Mouse (Mus musculus) G1E-ER4 (cell line): ENCODE measurements around the gene Tdrd9. TPM values are rescaled to one million over a fixed set of nuclear protein-coding genes. Genes with fewer than 3 reads are reported as not detected.

ENCODE experiments used
- GATA1 ChIP-seq: IDR thresholded peaks from one replicate; pipeline ENCODE4 v1.8.0; 2012; ENCODE audit warnings: low read length, inconsistent platforms
- polyA plus RNA-seq: library from polyadenylated mRNA; stranded (reverse); fragments of >175 nt; gene quantifications from 2 replicates; pipeline ENCODE4 v1.2.3, GENCODE M21; 2012

Gene Tdrd9
- polyA plus RNA-seq, 1 experiment, result not detected

GRCm38 (mm10) chr12:112108696-112109445 lies 137.5 kb downstream of the Tdrd9 start:
- no peak for TF ChIP-seq GATA1

- no peak for TF ChIP-seq GATA1
Observed at GRCm38 (mm10) chr12:112109701-112110100, 138.3 kb downstream of the Tdrd9 start.

- TF ChIP-seq GATA1, result no peak
Observed at GRCm38 (mm10) chr12:112111323-112111722, 140.0 kb downstream of the Tdrd9 start.

GRCm38 (mm10) chr12:112112235-112112634 lies 140.9 kb downstream of the Tdrd9 start:
- TF ChIP-seq GATA1, result no peak

GRCm38 (mm10) chr12:112112686-112113396 lies 141.5 kb downstream of the Tdrd9 start:
- no peak for TF ChIP-seq GATA1

- TF ChIP-seq GATA1, result no peak
Observed at GRCm38 (mm10) chr12:112113710-112114109, 142.4 kb downstream of the Tdrd9 start.

GRCm38 (mm10) chr12:112117006-112117405 lies 145.6 kb downstream of the Tdrd9 start:
- TF ChIP-seq GATA1, result no peak

GRCm38 (mm10) chr12:112117649-112118048 lies 146.3 kb downstream of the Tdrd9 start:
- no peak for TF ChIP-seq GATA1

Other genes with a start within 250 kb of the Tdrd9 start
- gene Klc1, start 212.7 kb upstream of the Tdrd9 start, polyA plus RNA-seq, result 47.5 and 47.6 TPM in 2 replicates
- gene Xrcc3, start 157.7 kb upstream of the Tdrd9 start, polyA plus RNA-seq, result 8.4 and 14.8 TPM in 2 replicates
- 11.6 and 11.8 TPM in 2 replicates for gene Zfyve21, start 157.4 kb upstream of the Tdrd9 start, polyA plus RNA-seq
- gene Ppp1r13b, start 63.4 kb upstream of the Tdrd9 start, polyA plus RNA-seq, result 20.6 and 21.5 TPM in 2 replicates
- gene Atp5mpl, start 4.6 kb upstream of the Tdrd9 start, polyA plus RNA-seq, result 15.0 and 21.8 TPM in 2 replicates
- not detected in 2 replicates for gene Rd3l, start 9.8 kb downstream of the Tdrd9 start, polyA plus RNA-seq
- gene Aspg, start 135.1 kb downstream of the Tdrd9 start, polyA plus RNA-seq, result not detected in 2 replicates
- not detected in 2 replicates for gene Kif26a, start 174.6 kb downstream of the Tdrd9 start, polyA plus RNA-seq